Mouse (Mus musculus): ENCODE measurements at regions not wholly inside any gene's neighbourhood (a gene's known extent, or its start where the extent isn't known, plus 50 kb on each side); places are given as distances from the start of the nearest gene placed in this dataset.
A peak's percentile ranks its signal among the peaks of the same experiment; 100 is the strongest.

- Histone ChIP-seq H3K36me3 (ENCODE audit: control insufficient read depth, insufficient read depth, low read length) (no peaks in the 10 kb centered on the region), H3K9me3 (ENCODE audit: control insufficient read depth, low read length) (no peaks in the 10 kb centered on the region), H3K27ac (ENCODE audit: low read depth, low read length) (no peak overlapping the region), H3K27me3 (ENCODE audit: control insufficient read depth, insufficient read depth, low read length) (no peaks in the 10 kb centered on the region), H3K4me2 (ENCODE audit: low read depth, low read length, severe bottlenecking) (no peak overlapping the region), H3K4me1 (replicated peaks; ENCODE audit: control insufficient read depth, insufficient read depth, low read length) (no peaks in the 10 kb centered on the region), H3K9ac (ENCODE audit: low read length) (no peak overlapping the region), H3K4me3 (ENCODE audit: low read depth, low read length) (no peak overlapping the region)
- ATAC-seq (replicated peaks; ENCODE audit: low FRiP score) (no peak), DNase-seq (ENCODE audit: low spot score) (no peak)
- WGBS: 88% methylated on average over 4 of the region's 4 CpGs
Measured at GRCm38 (mm10) chr6:112202120-112202519, 71.4 kb upstream of the Lmcd1 start.

- Histone ChIP-seq H3K36me3 (ENCODE audit: control insufficient read depth, insufficient read depth, low read length) (no peaks in the 10 kb centered on the region), H3K27me3 (ENCODE audit: control insufficient read depth, insufficient read depth, low read length) (no peaks in the 10 kb centered on the region), H3K4me1 (replicated peaks; ENCODE audit: control insufficient read depth, insufficient read depth, low read length) (no peaks in the 10 kb centered on the region), H3K9me3 (ENCODE audit: control insufficient read depth, low read length) (no peaks in the 10 kb centered on the region), H3K27ac (ENCODE audit: low read depth, low read length) (no peak overlapping the region), H3K4me3 (ENCODE audit: low read depth, low read length) (no peak overlapping the region), H3K9ac (ENCODE audit: low read length) (no peak overlapping the region), H3K4me2 (ENCODE audit: low read depth, low read length, severe bottlenecking) (no peak overlapping the region)
- DNase-seq (ENCODE audit: low spot score) (no peak), ATAC-seq (replicated peaks; ENCODE audit: low FRiP score) (no peak)
- 29% methylated on average over 2 of the region's 2 CpGs for WGBS
Measured at GRCm38 (mm10) chr6:112203321-112203720, 70.2 kb upstream of the Lmcd1 start.

- no peak overlapping the region for H3K4me3 ChIP-seq (ENCODE audit: low read depth, low read length)
- 90% methylated on average over 2 of the region's 2 CpGs for WGBS
- no peak for ATAC-seq (replicated peaks; ENCODE audit: low FRiP score)
- H3K4me1 ChIP-seq (replicated peaks; ENCODE audit: control insufficient read depth, insufficient read depth, low read length): no peaks in the 10 kb centered on the region
- no peak overlapping the region for H3K4me2 ChIP-seq (ENCODE audit: low read depth, low read length, severe bottlenecking)
- H3K27ac ChIP-seq (ENCODE audit: low read depth, low read length): no peak overlapping the region
- DNase-seq (ENCODE audit: low spot score): no peak
- no peaks in the 10 kb centered on the region for H3K9me3 ChIP-seq (ENCODE audit: control insufficient read depth, low read length)
- no peaks in the 10 kb centered on the region for H3K36me3 ChIP-seq (ENCODE audit: control insufficient read depth, insufficient read depth, low read length)
- no peak overlapping the region for H3K9ac ChIP-seq (ENCODE audit: low read length)
- no peaks in the 10 kb centered on the region for H3K27me3 ChIP-seq (ENCODE audit: control insufficient read depth, insufficient read depth, low read length)
Measured at GRCm38 (mm10) chr6:112204956-112205355, 68.6 kb upstream of the Lmcd1 start.

DNA sequence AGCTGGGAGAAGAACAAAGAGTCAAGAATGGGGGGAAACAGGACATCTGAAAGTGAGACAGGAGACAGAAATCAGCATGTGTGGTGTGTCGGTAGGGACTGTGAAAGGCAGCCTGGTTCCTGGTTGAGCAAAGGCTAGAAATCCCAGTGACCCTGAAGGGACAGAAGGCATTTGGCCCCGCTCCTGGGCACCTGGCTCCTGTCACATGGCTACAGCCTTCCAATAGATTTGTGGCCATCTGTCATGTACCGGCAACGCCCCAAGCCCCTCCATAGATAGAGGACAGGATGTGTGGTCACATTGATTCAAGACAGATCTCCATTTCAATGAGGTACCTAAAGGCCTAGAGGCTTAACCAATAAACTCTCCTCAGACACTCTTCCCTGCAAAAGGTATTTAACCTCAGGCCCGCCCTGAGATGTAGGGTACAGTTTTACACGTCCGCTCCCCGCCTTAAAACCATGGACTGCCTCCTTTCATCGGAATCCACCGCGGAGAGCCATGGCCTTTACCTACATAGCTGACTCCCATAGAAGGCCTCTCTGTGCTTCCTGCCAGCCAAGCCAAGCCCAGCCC lies 68.0 kb upstream of the Lmcd1 start:
- no peaks in the 10 kb centered on the region for H3K36me3 ChIP-seq (ENCODE audit: control insufficient read depth, insufficient read depth, low read length)
- H3K9ac ChIP-seq (ENCODE audit: low read length): no peak overlapping the region
- no peaks in the 10 kb centered on the region for H3K9me3 ChIP-seq (ENCODE audit: control insufficient read depth, low read length)
- 88% methylated on average over 11 of the region's 11 CpGs for WGBS
- H3K27me3 ChIP-seq (ENCODE audit: control insufficient read depth, insufficient read depth, low read length): no peaks in the 10 kb centered on the region
- H3K4me2 ChIP-seq (ENCODE audit: low read depth, low read length, severe bottlenecking): no peak overlapping the region
- H3K4me3 ChIP-seq (ENCODE audit: low read depth, low read length): no peak overlapping the region
- no peaks in the 10 kb centered on the region for H3K4me1 ChIP-seq (replicated peaks; ENCODE audit: control insufficient read depth, insufficient read depth, low read length)
- ATAC-seq (replicated peaks; ENCODE audit: low FRiP score) (no peak), DNase-seq (ENCODE audit: low spot score) (no peak)
- H3K27ac ChIP-seq (ENCODE audit: low read depth, low read length): no peak overlapping the region

DNA sequence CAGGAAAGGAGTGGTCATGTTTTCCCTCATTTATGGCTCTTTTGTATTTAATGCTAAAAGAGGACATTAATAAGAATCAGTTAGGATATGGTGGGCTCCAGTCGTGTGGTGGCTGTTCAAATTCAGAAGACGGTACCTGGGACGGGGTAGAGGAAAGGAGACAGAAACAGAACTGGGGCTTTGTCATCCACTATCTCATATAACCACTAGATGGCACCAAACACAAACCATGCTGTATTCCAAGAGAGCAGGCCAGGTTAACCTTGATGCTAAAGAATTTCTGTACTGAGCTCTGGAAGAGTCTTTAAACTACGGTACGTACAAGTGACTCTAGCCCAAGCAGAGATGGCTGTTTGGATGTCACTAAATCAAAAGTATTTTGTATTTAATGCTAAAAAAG lies 66.3 kb upstream of the Lmcd1 start:
- Histone ChIP-seq H3K36me3 (ENCODE audit: control insufficient read depth, insufficient read depth, low read length) (no peaks in the 10 kb centered on the region), H3K9me3 (ENCODE audit: control insufficient read depth, low read length) (no peaks in the 10 kb centered on the region), H3K4me2 (ENCODE audit: low read depth, low read length, severe bottlenecking) (no peak overlapping the region), H3K27me3 (ENCODE audit: control insufficient read depth, insufficient read depth, low read length) (no peaks in the 10 kb centered on the region), H3K4me1 (replicated peaks; ENCODE audit: control insufficient read depth, insufficient read depth, low read length) (no peaks in the 10 kb centered on the region), H3K27ac (ENCODE audit: low read depth, low read length) (no peak overlapping the region), H3K4me3 (ENCODE audit: low read depth, low read length) (no peak overlapping the region), H3K9ac (ENCODE audit: low read length) (no peak overlapping the region)
- DNase-seq (ENCODE audit: low spot score): no peak
- ATAC-seq (replicated peaks; ENCODE audit: low FRiP score): 0 out of 2 replicates have a peak, but pooled peaks have one; percentile 55
- WGBS: 59% methylated on average over 5 of the region's 5 CpGs

- Histone ChIP-seq H3K4me3 (ENCODE audit: low read depth, low read length) (no peak overlapping the region), H3K9ac (ENCODE audit: low read length) (no peak overlapping the region), H3K4me2 (ENCODE audit: low read depth, low read length, severe bottlenecking) (no peak overlapping the region), H3K27me3 (ENCODE audit: control insufficient read depth, insufficient read depth, low read length) (no peaks in the 10 kb centered on the region), H3K36me3 (ENCODE audit: control insufficient read depth, insufficient read depth, low read length) (no peaks in the 10 kb centered on the region), H3K4me1 (replicated peaks; ENCODE audit: control insufficient read depth, insufficient read depth, low read length) (no peaks in the 10 kb centered on the region), H3K27ac (ENCODE audit: low read depth, low read length) (no peak overlapping the region), H3K9me3 (ENCODE audit: control insufficient read depth, low read length) (no peaks in the 10 kb centered on the region)
- ATAC-seq (replicated peaks; ENCODE audit: low FRiP score): peak; percentile 88
- 44% methylated on average over 8 of the region's 8 CpGs for WGBS
- DNase-seq (ENCODE audit: low spot score): no peak
Measured at GRCm38 (mm10) chr6:112210238-112210950, 63.2 kb upstream of the Lmcd1 start.

GRCm38 (mm10) chr6:112216868-112217267 lies 56.7 kb upstream of the Lmcd1 start:
- Histone ChIP-seq H3K9ac (ENCODE audit: low read length) (no peak overlapping the region), H3K9me3 (ENCODE audit: control insufficient read depth, low read length) (no peaks in the 10 kb centered on the region), H3K4me3 (ENCODE audit: low read depth, low read length) (no peak overlapping the region), H3K4me2 (ENCODE audit: low read depth, low read length, severe bottlenecking) (no peak overlapping the region), H3K27ac (ENCODE audit: low read depth, low read length) (no peak overlapping the region), H3K27me3 (ENCODE audit: control insufficient read depth, insufficient read depth, low read length) (no peaks in the 10 kb centered on the region), H3K36me3 (ENCODE audit: control insufficient read depth, insufficient read depth, low read length) (no peaks in the 10 kb centered on the region), H3K4me1 (replicated peaks; ENCODE audit: control insufficient read depth, insufficient read depth, low read length) (no peaks in the 10 kb centered on the region)
- ATAC-seq (replicated peaks; ENCODE audit: low FRiP score) (no peak), DNase-seq (ENCODE audit: low spot score) (no peak)
- WGBS: 86% methylated on average over 3 of the region's 3 CpGs

DNA sequence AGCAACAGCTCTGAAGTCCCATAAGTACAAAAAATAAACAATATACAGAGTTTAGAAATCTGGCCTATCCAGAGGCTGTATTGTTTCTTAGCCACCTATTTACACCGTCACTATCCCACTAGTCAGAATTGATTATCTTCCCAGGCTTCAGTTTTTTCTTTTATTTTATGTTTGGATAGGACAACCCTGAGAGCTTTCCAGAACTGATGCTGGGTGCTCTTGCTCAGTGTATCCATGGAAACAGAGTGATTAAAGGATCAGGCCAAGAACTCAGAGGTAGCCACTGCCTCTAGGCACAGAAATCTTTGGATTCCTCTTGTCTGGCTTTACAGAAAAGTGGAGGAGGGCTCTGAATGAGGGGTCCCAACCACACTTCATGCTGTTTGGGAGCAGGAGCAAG lies 55.3 kb upstream of the Lmcd1 start:
- DNase-seq (ENCODE audit: low spot score) (no peak), ATAC-seq (replicated peaks; ENCODE audit: low FRiP score) (no peak)
- H3K4me3 ChIP-seq (ENCODE audit: low read depth, low read length): no peak overlapping the region
- no peak overlapping the region for H3K4me2 ChIP-seq (ENCODE audit: low read depth, low read length, severe bottlenecking)
- H3K4me1 ChIP-seq (replicated peaks; ENCODE audit: control insufficient read depth, insufficient read depth, low read length): no peaks in the 10 kb centered on the region
- no peak overlapping the region for H3K27ac ChIP-seq (ENCODE audit: low read depth, low read length)
- no peaks in the 10 kb centered on the region for H3K9me3 ChIP-seq (ENCODE audit: control insufficient read depth, low read length)
- H3K27me3 ChIP-seq (ENCODE audit: control insufficient read depth, insufficient read depth, low read length): no peaks in the 10 kb centered on the region
- WGBS: 64% methylated on average over 1 of the region's 1 CpGs
- no peaks in the 10 kb centered on the region for H3K36me3 ChIP-seq (ENCODE audit: control insufficient read depth, insufficient read depth, low read length)
- H3K9ac ChIP-seq (ENCODE audit: low read length): no peak overlapping the region

GRCm38 (mm10) chr6:112219641-112220040 lies 53.9 kb upstream of the Lmcd1 start:
- H3K4me3 ChIP-seq (ENCODE audit: low read depth, low read length): no peak overlapping the region
- 93% methylated on average over 7 of the region's 7 CpGs for WGBS
- ATAC-seq (replicated peaks; ENCODE audit: low FRiP score) (no peak), DNase-seq (ENCODE audit: low spot score) (no peak)
- H3K4me1 ChIP-seq (replicated peaks; ENCODE audit: control insufficient read depth, insufficient read depth, low read length): no peaks in the 10 kb centered on the region
- no peaks in the 10 kb centered on the region for H3K9me3 ChIP-seq (ENCODE audit: control insufficient read depth, low read length)
- no peaks in the 10 kb centered on the region for H3K36me3 ChIP-seq (ENCODE audit: control insufficient read depth, insufficient read depth, low read length)
- no peaks in the 10 kb centered on the region for H3K27me3 ChIP-seq (ENCODE audit: control insufficient read depth, insufficient read depth, low read length)
- H3K9ac ChIP-seq (ENCODE audit: low read length): no peak overlapping the region
- no peak overlapping the region for H3K4me2 ChIP-seq (ENCODE audit: low read depth, low read length, severe bottlenecking)
- H3K27ac ChIP-seq (ENCODE audit: low read depth, low read length): no peak overlapping the region
